Mouse (Mus musculus) lung, postnatal 0 days (tissue): ENCODE data around the gene Tbc1d16.

Source experiments
- CTCF ChIP-seq: IDR thresholded peaks from 2 replicates; pipeline ENCODE4 v1.5.1; 2016; ENCODE audit warnings: antibody characterized with exemption, mild to moderate bottlenecking
- EP300 ChIP-seq: IDR thresholded peaks from 2 replicates; pipeline ENCODE4 v1.6.1; 2016; ENCODE audit warnings: antibody characterized with exemption, mild to moderate bottlenecking, control low read depth

DNA sequence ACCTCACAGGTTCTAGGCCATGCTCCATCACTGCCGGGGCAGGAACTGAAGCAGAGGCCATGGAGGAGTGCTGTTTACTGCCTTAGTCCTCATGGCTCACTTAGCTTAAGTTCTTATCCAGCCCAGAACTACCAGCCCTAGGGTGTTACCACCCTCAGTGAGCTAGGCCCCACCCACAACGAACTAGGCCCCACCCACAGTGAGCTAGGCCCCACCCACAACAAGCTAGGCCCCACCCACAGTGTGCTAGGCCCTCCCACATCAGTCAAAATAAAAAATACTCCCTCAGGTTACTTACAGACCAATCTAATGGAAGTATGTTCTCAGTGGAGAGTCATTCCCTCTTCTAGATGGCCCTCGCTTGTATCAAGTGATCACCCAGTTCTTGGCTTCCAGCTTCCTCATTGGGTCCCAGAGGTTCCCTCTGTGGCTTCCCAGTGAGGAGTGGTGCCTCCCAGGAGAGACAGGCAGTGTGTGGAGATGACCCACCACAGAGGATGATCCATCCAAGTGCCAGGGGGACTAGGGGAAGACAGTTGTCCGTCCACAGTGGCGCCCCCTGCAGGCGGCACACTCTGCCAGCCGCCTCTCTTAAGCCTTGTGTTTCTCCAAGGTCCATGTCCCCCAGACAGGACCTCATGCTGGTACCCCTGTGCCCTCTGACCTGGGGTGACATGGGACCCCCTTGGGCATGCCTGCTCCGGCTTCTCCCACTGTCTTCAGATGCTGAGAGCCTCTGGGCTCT is 45.1 kb upstream of the Tbc1d16 start:
- TF ChIP-seq CTCF (peak; percentile 46; the same call in 1 of the 2 replicates), EP300 (no peak)
